Mouse (Mus musculus) layer of hippocampus, adult 9-10 months (tissue): Measurements from ENCODE around the gene Mettl8.

Experiments used
- DNase-seq: peaks from one replicate; pipeline ENCODE4 v3.0.0; 2022; ENCODE audit warnings: low spot score

Mettl8 gene

GRCm38 (mm10) chr2:70978271-70978670 lies 77.1 kb downstream of the Mettl8 start:
- DNase-seq, result peak; percentile 33

GRCm38 (mm10) chr2:70974769-70975168 lies 80.6 kb downstream of the Mettl8 start:
- no peak for DNase-seq

GRCm38 (mm10) chr2:70972795-70973518 lies 82.4 kb downstream of the Mettl8 start:
- DNase-seq, result no peak

- DNase-seq, result no peak
Measured at GRCm38 (mm10) chr2:70970158-70970741, 85.1 kb downstream of the Mettl8 start.

GRCm38 (mm10) chr2:70968305-70968704 lies 87.1 kb downstream of the Mettl8 start:
- DNase-seq, result no peak

- DNase-seq, result no peak
Measured at GRCm38 (mm10) chr2:70967216-70967615, 88.2 kb downstream of the Mettl8 start.

GRCm38 (mm10) chr2:70964809-70965208 lies 90.6 kb downstream of the Mettl8 start:
- no peak for DNase-seq

- DNase-seq, result no peak
Measured at GRCm38 (mm10) chr2:70962921-70963320, 92.5 kb downstream of the Mettl8 start.

- no peak for DNase-seq
Measured at GRCm38 (mm10) chr2:70961086-70961941, 94.1 kb downstream of the Mettl8 start.

- no peak for DNase-seq
Measured at GRCm38 (mm10) chr2:70960090-70960489, 95.3 kb downstream of the Mettl8 start.

GRCm38 (mm10) chr2:70959337-70959736 lies 96.0 kb downstream of the Mettl8 start:
- DNase-seq, result no peak

GRCm38 (mm10) chr2:70958536-70958935 lies 96.8 kb downstream of the Mettl8 start:
- DNase-seq, result no peak

- DNase-seq, result no peak
Measured at GRCm38 (mm10) chr2:70953616-70954015, 101.8 kb downstream of the Mettl8 start.

- DNase-seq, result no peak
Measured at GRCm38 (mm10) chr2:70951944-70952343, 103.4 kb downstream of the Mettl8 start.

- no peak for DNase-seq
Measured at GRCm38 (mm10) chr2:70944511-70945305, 110.7 kb downstream of the Mettl8 start.

GRCm38 (mm10) chr2:70940826-70941225 lies 114.6 kb downstream of the Mettl8 start:
- DNase-seq, result no peak

- DNase-seq, result no peak
Measured at GRCm38 (mm10) chr2:70938844-70939494, 116.4 kb downstream of the Mettl8 start.

GRCm38 (mm10) chr2:70934772-70935171 lies 120.6 kb downstream of the Mettl8 start:
- no peak for DNase-seq

- DNase-seq, result no peak
Measured at GRCm38 (mm10) chr2:70933516-70933915, 121.9 kb downstream of the Mettl8 start.

GRCm38 (mm10) chr2:70932965-70933364 lies 122.4 kb downstream of the Mettl8 start:
- no peak for DNase-seq

- no peak for DNase-seq
Measured at GRCm38 (mm10) chr2:70930631-70931288, 124.6 kb downstream of the Mettl8 start.
